Mouse (Mus musculus) spleen, adult 2 months (tissue): Measurements from ENCODE around the gene Rbm47.

Source experiments
- CTCF ChIP-seq: fragments of 200-500 bp; IDR thresholded peaks from 2 replicates; pipeline ENCODE4 v1.5.1; 2011; ENCODE audit warnings: mild to moderate bottlenecking, inconsistent platforms; ENCODE audit not compliant: insufficient read depth, insufficient read length, insufficient replicate concordance; ENCODE audit errors: extremely low read depth
- POLR2A ChIP-seq: fragments of 200-500 bp; IDR thresholded peaks from 2 replicates; pipeline ENCODE4 v1.6.1; 2011; ENCODE audit warnings: low read depth, low read length, inconsistent platforms

DNA sequence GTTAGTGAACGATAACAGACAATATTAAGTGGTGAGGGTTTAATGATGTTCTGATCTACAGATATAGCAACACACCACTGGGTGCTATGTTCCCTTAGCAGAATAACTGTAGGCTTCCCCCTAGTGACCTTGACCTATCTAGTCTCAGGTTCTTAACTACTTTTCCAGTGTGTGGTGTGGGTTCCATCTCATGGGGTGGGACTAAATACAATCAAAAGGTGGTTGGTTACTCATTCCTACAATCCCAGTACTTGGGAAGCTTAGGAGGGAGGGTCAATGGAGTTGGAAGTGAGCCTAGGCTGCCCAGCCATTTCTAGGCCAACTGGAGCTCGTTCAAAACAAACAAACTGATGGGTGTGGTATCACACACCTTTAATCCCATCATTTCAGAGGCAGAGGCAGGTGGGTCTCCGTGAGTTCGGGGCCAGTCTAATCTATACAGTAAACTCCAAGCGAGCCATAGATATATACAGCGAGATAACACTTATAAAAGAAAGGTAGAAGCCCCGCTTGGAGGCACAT, 94.4 kb downstream of the Rbm47 start:
- TF ChIP-seq CTCF, result no peak
- TF ChIP-seq POLR2A, result no peak
